Mouse (Mus musculus): ENCODE measurements around the gene BC005561. TPM values are rescaled to one million over a fixed set of nuclear protein-coding genes. Genes with fewer than 3 reads are reported as not detected.

The BC005561 gene
- total RNA-seq (2012; rRNA removed) (1.8 and 2.1 TPM in 2 replicates), total RNA-seq (2014; rRNA removed) (2.5 and 3.0 TPM in 2 replicates), polyA plus RNA-seq (2012; ENCODE audit: insufficient read length, low read depth) (3.9 and 4.0 TPM in 2 replicates)

DNA sequence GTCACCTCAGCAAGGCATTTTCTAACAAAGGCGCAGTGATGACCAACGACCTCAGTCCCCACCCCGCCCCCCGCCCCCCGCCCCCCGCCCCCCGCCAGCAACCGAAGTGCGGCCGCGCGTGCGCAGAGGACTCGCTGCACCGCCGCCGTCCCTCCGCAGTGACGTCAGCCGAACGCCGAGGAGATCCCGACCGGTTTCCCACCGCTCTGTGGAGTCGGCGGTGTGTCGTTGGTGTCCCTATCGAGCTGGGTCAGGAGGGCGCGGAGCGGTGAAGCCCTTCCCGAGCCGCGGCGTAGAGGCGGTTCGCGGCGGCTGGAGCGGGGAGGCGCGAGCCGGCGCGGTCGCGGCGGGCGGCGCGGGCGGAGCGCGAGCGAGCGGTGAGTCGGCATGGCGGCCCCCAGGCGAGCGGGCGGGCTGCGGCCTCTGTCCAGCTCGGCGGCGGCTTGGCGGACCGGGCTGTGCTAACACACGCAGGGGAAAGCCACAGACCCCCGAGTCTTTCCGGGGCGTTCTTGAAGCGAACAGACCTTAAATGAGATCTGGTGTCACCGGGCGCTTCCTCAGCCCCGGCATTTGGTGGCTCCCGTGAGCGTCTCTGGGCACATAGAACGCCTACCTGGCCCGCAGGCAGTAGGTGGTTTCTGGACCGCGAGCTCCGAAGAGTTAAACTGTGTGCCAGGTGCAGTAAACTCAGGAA lies at the start of gene BC005561:
Gene BC005561 (plus strand): TSS at position 158 of the 697 bp plus-strand sequence.
- H3K27ac ChIP-seq (ENCODE audit: insufficient read depth, low read depth), result 0 out of 2 replicates have a peak within 1 kb of the TSS, but pooled peaks have one; percentile 34
- dilution Hi-C loops (cut with MboI; ENCODE audit: extremely low pct_ligation_motif_present, extremely low pct_unique_long_range_greater_than_20kb, low sequenced_read_pairs) (no loop called here), in situ Hi-C loops (cut with MboI; ENCODE audit: low pct_ligation_motif_present, low pct_unique_long_range_greater_than_20kb, low sequenced_read_pairs) (no loop called here)

GRCm38 (mm10) chr5:104458832-104459705 lies 49.1 kb upstream of the BC005561 start, which contains the start of gene Pkd2:
Gene Pkd2 (plus strand): TSS chr5:104459450.
- H3K9me3 ChIP-seq (replicated peaks; ENCODE audit: low read length), result peaks cover 13% of the 10 kb centered on the region
- dilution Hi-C loops (cut with MboI; ENCODE audit: extremely low pct_ligation_motif_present, extremely low pct_unique_long_range_greater_than_20kb, low sequenced_read_pairs) (no loop called here), in situ Hi-C loops (cut with MboI; ENCODE audit: low pct_ligation_motif_present, low pct_unique_long_range_greater_than_20kb, low sequenced_read_pairs) (no loop called here)
- no peak within 1 kb of the TSS for H3K4me2 ChIP-seq (ENCODE audit: insufficient read depth, low read depth, poor library complexity, severe bottlenecking)
- H3K79me2 ChIP-seq (replicated peaks; ENCODE audit: control insufficient read depth, extremely low read depth, insufficient read depth, poor library complexity, severe bottlenecking), result no peaks in the 10 kb centered on the region
- H3K4me3 ChIP-seq (replicated peaks in 1 of 3; ENCODE audit: low read depth in 2 of 3, low read length in 2 of 3, poor library complexity in 1 of 3), result no peak within 1 kb of the TSS
- no peaks in the 10 kb centered on the region for H3K4me1 ChIP-seq (ENCODE audit: control insufficient read depth in 1 of 2, insufficient read depth in 2 of 2)
- no peaks in the 10 kb centered on the region for H3K36me3 ChIP-seq (replicated peaks in 1 of 2; ENCODE audit: control insufficient read depth in 1 of 2, insufficient read depth in 1 of 2, low read length in 1 of 2)
- H3K9ac ChIP-seq (ENCODE audit: insufficient read depth, low read depth), result no peak within 1 kb of the TSS
- DNase-seq (ENCODE audit: extremely low read depth), result no peak
- H3K27me3 ChIP-seq (replicated peaks), result no peaks in the 10 kb centered on the region
- H3K27ac ChIP-seq (ENCODE audit: insufficient read depth, low read depth), result no peak within 1 kb of the TSS
- TF ChIP-seq BHLHE40 (IDR thresholded peaks at IDR 0.05; ENCODE audit: low read depth, low read length) (no peak), CTCF (conservative IDR thresholded peaks at IDR 0.05 in 1 of 2, IDR thresholded peaks at IDR 0.05 in 1 of 2; ENCODE audit: low read depth in 2 of 2, low read length in 2 of 2) (no peak), MXI1 (IDR thresholded peaks at IDR 0.05; ENCODE audit: low read depth, low read length) (no peak), RCOR1 (conservative IDR thresholded peaks at IDR 0.05; ENCODE audit: low read depth, low read length) (no peak), CHD1 (IDR thresholded peaks at IDR 0.05; ENCODE audit: low read depth, low read length) (no peak), SMC3 (IDR thresholded peaks at IDR 0.05; ENCODE audit: low read depth, low read length) (no peak), ETS1 (conservative IDR thresholded peaks at IDR 0.05; ENCODE audit: low read depth, low read length) (no peak), POLR2A (IDR thresholded peaks at IDR 0.05; ENCODE audit: low read depth, low read length) (no peak), ZMIZ1 (IDR thresholded peaks at IDR 0.05; ENCODE audit: low read depth, low read length) (no peak), TBP (conservative IDR thresholded peaks at IDR 0.05; ENCODE audit: low read depth, low read length) (no peak), MAZ (IDR thresholded peaks at IDR 0.05; ENCODE audit: low read depth, low read length) (no peak), SIN3A (IDR thresholded peaks at IDR 0.05; ENCODE audit: low read length) (no peak)

More for the DNA sequence above, at the start of gene BC005561:
- peaks cover 3% of the 10 kb centered on the region for H3K9me3 ChIP-seq (replicated peaks; ENCODE audit: low read length)
- H3K4me1 ChIP-seq (ENCODE audit: control insufficient read depth in 1 of 2, insufficient read depth in 2 of 2), result peaks cover 0 to 10% of the 10 kb centered on the region in 2 experiments; a peak in 2 of 4 replicates
- peak; percentile 71 for DNase-seq (ENCODE audit: extremely low read depth)
- H3K4me3 ChIP-seq (replicated peaks in 1 of 3; ENCODE audit: low read depth in 2 of 3, low read length in 2 of 3, poor library complexity in 1 of 3), result peak within 1 kb of the TSS; percentile 76 to 99 (median 79)
- peak within 1 kb of the TSS; percentile 81 for H3K4me2 ChIP-seq (ENCODE audit: insufficient read depth, low read depth, poor library complexity, severe bottlenecking)
- H3K79me2 ChIP-seq (replicated peaks; ENCODE audit: control insufficient read depth, extremely low read depth, insufficient read depth, poor library complexity, severe bottlenecking), result peaks cover 20% of the 10 kb centered on the region; the same call in 1 of the 2 replicates
- peak within 1 kb of the TSS; percentile 39 for H3K9ac ChIP-seq (ENCODE audit: insufficient read depth, low read depth)
- TF ChIP-seq USF2 (conservative IDR thresholded peaks at IDR 0.05; ENCODE audit: low read depth, low read length) (no peak), SMC3 (IDR thresholded peaks at IDR 0.05; ENCODE audit: low read depth, low read length) (no peak), NELFE (IDR thresholded peaks at IDR 0.05; ENCODE audit: low read depth, low read length) (peak; percentile 54; the same call in 1 of the 2 replicates), SIN3A (IDR thresholded peaks at IDR 0.05; ENCODE audit: low read length) (0 out of 2 replicates have a peak, but pooled peaks have one; percentile 22), CHD2 (IDR thresholded peaks at IDR 0.05; ENCODE audit: low read length) (no peak), UBTF (IDR thresholded peaks at IDR 0.05; ENCODE audit: low read depth, low read length) (0 out of 2 replicates have a peak, but pooled peaks have one; percentile 28), TCF12 (IDR thresholded peaks at IDR 0.05; ENCODE audit: low read depth, low read length) (no peak), MAZ (IDR thresholded peaks at IDR 0.05; ENCODE audit: low read depth, low read length) (peak; percentile 47; the same call in 1 of the 2 replicates), NRF1 (IDR thresholded peaks at IDR 0.05; ENCODE audit: low read depth, low read length) (peak; percentile 83), HCFC1 (IDR thresholded peaks at IDR 0.05; ENCODE audit: low read depth, low read length) (0 out of 2 replicates have a peak, but pooled peaks have one; percentile 13), CTCF (conservative IDR thresholded peaks at IDR 0.05 in 1 of 2, IDR thresholded peaks at IDR 0.05 in 1 of 2; ENCODE audit: low read depth in 2 of 2, low read length in 2 of 2) (no peak), MAX (IDR thresholded peaks at IDR 0.05; ENCODE audit: low read length) (no peak), PAX5 (IDR thresholded peaks at IDR 0.05; ENCODE audit: low read length) (no peak), CHD1 (IDR thresholded peaks at IDR 0.05; ENCODE audit: low read depth, low read length) (no peak), MXI1 (IDR thresholded peaks at IDR 0.05; ENCODE audit: low read depth, low read length) (peak; percentile 47; the same call in 1 of the 2 replicates), EP300 (IDR thresholded peaks at IDR 0.05; ENCODE audit: low read length) (no peak), POLR2A (IDR thresholded peaks at IDR 0.05; ENCODE audit: low read depth, low read length) (peak; percentile 73), MEF2A (IDR thresholded peaks at IDR 0.05; ENCODE audit: borderline replicate concordance, low read depth, low read length) (no peak), RCOR1 (conservative IDR thresholded peaks at IDR 0.05; ENCODE audit: low read depth, low read length) (no peak), USF1 (IDR thresholded peaks at IDR 0.05; ENCODE audit: low read depth, low read length) (no peak), IRF4 (IDR thresholded peaks at IDR 0.05; ENCODE audit: low read depth, low read length) (0 out of 2 replicates have a peak, but pooled peaks have one; percentile 9), MYC (IDR thresholded peaks at IDR 0.05; ENCODE audit: low read depth, low read length) (no peak), E2F4 (IDR thresholded peaks at IDR 0.05; ENCODE audit: insufficient replicate concordance, low read depth, low read length) (no peak), KAT2A (IDR thresholded peaks at IDR 0.05; ENCODE audit: insufficient replicate concordance, low read length) (no peak), TBP (conservative IDR thresholded peaks at IDR 0.05; ENCODE audit: low read depth, low read length) (no peak)
- H3K36me3 ChIP-seq (replicated peaks in 1 of 2; ENCODE audit: control insufficient read depth in 1 of 2, insufficient read depth in 1 of 2, low read length in 1 of 2), result peaks cover 0 to 4% of the 10 kb centered on the region in 2 experiments
- H3K27me3 ChIP-seq (replicated peaks), result no peaks in the 10 kb centered on the region

Measured in CH12.LX (cell line).